Mouse (Mus musculus): ENCODE results near the gene Pecam1. TPM values are rescaled to one million over a fixed set of nuclear protein-coding genes. Genes with fewer than 3 reads are reported as not detected.
"Not testable (repeated sequence)": the region's sequence is repeated elsewhere in the genome, so short reads cannot be mapped to it uniquely, and the experiment has no call there.

Gene Pecam1
- polyA plus RNA-seq, 1 experiment from 2014 or later = 61.4 TPM

- peaks cover 8% of the 10 kb centered on the region; the same call in 1 of the 2 replicates for H3K9me3 ChIP-seq
- H3K4me3 ChIP-seq = no peak overlapping the region
- no peak overlapping the region for H3K9ac ChIP-seq
- H3K4me1 ChIP-seq = peaks cover 40% of the 10 kb centered on the region
- H3K27me3 ChIP-seq (replicated peaks) = no peaks in the 10 kb centered on the region
- WGBS = 97% methylated on average over 1 of the region's 1 CpGs
- no peak overlapping the region for H3K4me2 ChIP-seq
- H3K36me3 ChIP-seq = no peaks in the 10 kb centered on the region
- ATAC-seq (ENCODE audit: extremely low read depth, insufficient number of reproducible peaks, low FRiP score, low TSS enrichment) = no peak
- peak overlapping the region; percentile 91 for H3K27ac ChIP-seq (replicated peaks)
These were observed 20.8 kb downstream of the Pecam1 start for GRCm38 (mm10) chr11:106729656-106730055.

- Histone ChIP-seq H3K9me3 (peaks cover 8% of the 10 kb centered on the region; the same call in 1 of the 2 replicates), H3K36me3 (no peaks in the 10 kb centered on the region), H3K4me1 (peaks cover 46% of the 10 kb centered on the region), H3K4me2 (no peak overlapping the region), H3K27me3 (replicated peaks) (no peaks in the 10 kb centered on the region), H3K4me3 (no peak overlapping the region), H3K27ac (replicated peaks) (peak overlapping the region; percentile 62), H3K9ac (no peak overlapping the region)
- 48% methylated on average over 10 of the region's 10 CpGs for WGBS
- no peak for ATAC-seq (ENCODE audit: extremely low read depth, insufficient number of reproducible peaks, low FRiP score, low TSS enrichment)
These were observed 21.7 kb downstream of the Pecam1 start for GRCm38 (mm10) chr11:106728402-106729366.

- WGBS = 73% methylated on average over 5 of the region's 5 CpGs
These were observed 22.5 kb downstream of the Pecam1 start for GRCm38 (mm10) chr11:106727967-106728366.

GRCm38 (mm10) chr11:106724916-106725235 lies 25.6 kb downstream of the Pecam1 start:
- not testable (repeated sequence) for H3K4me2 ChIP-seq; H3K4me3 ChIP-seq; H3K36me3 ChIP-seq; H3K27me3 ChIP-seq (replicated peaks); H3K27ac ChIP-seq (replicated peaks); H3K9me3 ChIP-seq; H3K9ac ChIP-seq; ATAC-seq (ENCODE audit: extremely low read depth, insufficient number of reproducible peaks, low FRiP score, low TSS enrichment)
- H3K4me1 ChIP-seq = peaks cover 43% of the 10 kb centered on the region
- 81% methylated on average over 9 of the region's 9 CpGs for WGBS

More at GRCm38 (mm10) chr11:106727967-106728366, 22.5 kb downstream of the Pecam1 start:
- H3K4me1 ChIP-seq = peaks cover 53% of the 10 kb centered on the region
- no peak overlapping the region for H3K4me2 ChIP-seq
- no peak overlapping the region for H3K4me3 ChIP-seq
- H3K27me3 ChIP-seq (replicated peaks) = no peaks in the 10 kb centered on the region
- no peak overlapping the region for H3K9ac ChIP-seq
- peaks cover 8% of the 10 kb centered on the region; the same call in 1 of the 2 replicates for H3K9me3 ChIP-seq
- peak overlapping the region; percentile 62; the same call in 1 of the 2 replicates for H3K27ac ChIP-seq (replicated peaks)
- no peak for ATAC-seq (ENCODE audit: extremely low read depth, insufficient number of reproducible peaks, low FRiP score, low TSS enrichment)
- no peaks in the 10 kb centered on the region for H3K36me3 ChIP-seq

- H3K9me3 ChIP-seq = no peaks in the 10 kb centered on the region
- no peak for ATAC-seq (ENCODE audit: extremely low read depth, insufficient number of reproducible peaks, low FRiP score, low TSS enrichment)
- no peak overlapping the region for H3K9ac ChIP-seq
- H3K36me3 ChIP-seq = no peaks in the 10 kb centered on the region
- peaks cover 42% of the 10 kb centered on the region for H3K4me1 ChIP-seq
- no peak overlapping the region for H3K4me2 ChIP-seq
- H3K27me3 ChIP-seq (replicated peaks) = no peaks in the 10 kb centered on the region
- WGBS = 82% methylated on average over 10 of the region's 10 CpGs
- 0 out of 2 replicates have a peak overlapping the region, but pooled peaks have one; percentile 53 for H3K27ac ChIP-seq (replicated peaks)
- no peak overlapping the region for H3K4me3 ChIP-seq
These were observed 26.1 kb downstream of the Pecam1 start for GRCm38 (mm10) chr11:106724176-106724915.

- Histone ChIP-seq H3K9me3 (no peaks in the 10 kb centered on the region), H3K4me3 (0 out of 2 replicates have a peak overlapping the region, but pooled peaks have one; percentile 1), H3K36me3 (no peaks in the 10 kb centered on the region), H3K4me2 (peak overlapping the region; percentile 40), H3K27ac (replicated peaks) (peak overlapping the region; percentile 53; the same call in 1 of the 2 replicates), H3K9ac (0 out of 2 replicates have a peak overlapping the region, but pooled peaks have one; percentile 13), H3K27me3 (replicated peaks) (no peaks in the 10 kb centered on the region), H3K4me1 (peaks cover 36% of the 10 kb centered on the region)
- ATAC-seq (ENCODE audit: extremely low read depth, insufficient number of reproducible peaks, low FRiP score, low TSS enrichment) = no peak
- WGBS = 66% methylated on average over 15 of the region's 15 CpGs
These were observed 26.8 kb downstream of the Pecam1 start for GRCm38 (mm10) chr11:106723611-106724125.

- ATAC-seq (ENCODE audit: extremely low read depth, insufficient number of reproducible peaks, low FRiP score, low TSS enrichment) = peak; percentile 75
- H3K27ac ChIP-seq (replicated peaks) = peak overlapping the region; percentile 67
These were observed 27.5 kb downstream of the Pecam1 start for GRCm38 (mm10) chr11:106722831-106723361.

GRCm38 (mm10) chr11:106720379-106720778 lies 30.0 kb downstream of the Pecam1 start:
- WGBS = 83% methylated on average over 8 of the region's 8 CpGs
- Histone ChIP-seq H3K36me3 (no peaks in the 10 kb centered on the region), H3K9ac (no peak overlapping the region), H3K27me3 (replicated peaks) (no peaks in the 10 kb centered on the region), H3K4me1 (peaks cover 21% of the 10 kb centered on the region), H3K4me2 (no peak overlapping the region), H3K4me3 (no peak overlapping the region), H3K27ac (replicated peaks) (no peak overlapping the region), H3K9me3 (no peaks in the 10 kb centered on the region)
- no peak for ATAC-seq (ENCODE audit: extremely low read depth, insufficient number of reproducible peaks, low FRiP score, low TSS enrichment)

More at GRCm38 (mm10) chr11:106722831-106723361, 27.5 kb downstream of the Pecam1 start:
- Histone ChIP-seq H3K9me3 (no peaks in the 10 kb centered on the region), H3K4me1 (peaks cover 29% of the 10 kb centered on the region), H3K9ac (0 out of 2 replicates have a peak overlapping the region, but pooled peaks have one; percentile 40), H3K4me2 (peak overlapping the region; percentile 40), H3K27me3 (replicated peaks) (no peaks in the 10 kb centered on the region), H3K36me3 (no peaks in the 10 kb centered on the region), H3K4me3 (no peak overlapping the region)
- 10% methylated on average over 7 of the region's 7 CpGs for WGBS

GRCm38 (mm10) chr11:106716568-106716967 lies 33.9 kb downstream of the Pecam1 start:
- Histone ChIP-seq H3K9ac (no peak overlapping the region), H3K27ac (replicated peaks) (no peak overlapping the region), H3K9me3 (no peaks in the 10 kb centered on the region), H3K27me3 (replicated peaks) (no peaks in the 10 kb centered on the region), H3K4me3 (no peak overlapping the region), H3K4me2 (no peak overlapping the region), H3K4me1 (peaks cover 7% of the 10 kb centered on the region), H3K36me3 (no peaks in the 10 kb centered on the region)
- 79% methylated on average over 5 of the region's 5 CpGs for WGBS
- ATAC-seq (ENCODE audit: extremely low read depth, insufficient number of reproducible peaks, low FRiP score, low TSS enrichment) = no peak

- Histone ChIP-seq H3K27me3 (replicated peaks) (no peaks in the 10 kb centered on the region), H3K9ac (peak overlapping the region; percentile 77), H3K9me3 (no peaks in the 10 kb centered on the region), H3K4me1 (peaks cover 14% of the 10 kb centered on the region), H3K27ac (replicated peaks) (peak overlapping the region; percentile 85), H3K36me3 (no peaks in the 10 kb centered on the region), H3K4me3 (peak overlapping the region; percentile 48), H3K4me2 (peak overlapping the region; percentile 64)
- 42% methylated on average over 6 of the region's 6 CpGs for WGBS
- ATAC-seq (ENCODE audit: extremely low read depth, insufficient number of reproducible peaks, low FRiP score, low TSS enrichment) = no peak
These were observed 35.4 kb downstream of the Pecam1 start for GRCm38 (mm10) chr11:106715066-106715465.

GRCm38 (mm10) chr11:106710789-106711188 lies 39.6 kb downstream of the Pecam1 start:
- ATAC-seq (ENCODE audit: extremely low read depth, insufficient number of reproducible peaks, low FRiP score, low TSS enrichment) = no peak
- peak overlapping the region; percentile 58 for H3K27ac ChIP-seq (replicated peaks)
- H3K4me1 ChIP-seq = peaks cover 50% of the 10 kb centered on the region
- peak overlapping the region; percentile 37 for H3K4me2 ChIP-seq
- H3K27me3 ChIP-seq (replicated peaks) = no peaks in the 10 kb centered on the region
- H3K9me3 ChIP-seq = no peaks in the 10 kb centered on the region
- H3K36me3 ChIP-seq = no peaks in the 10 kb centered on the region
- H3K9ac ChIP-seq = peak overlapping the region; percentile 29; the same call in 1 of the 2 replicates
- 50% methylated on average over 5 of the region's 5 CpGs for WGBS
- no peak overlapping the region for H3K4me3 ChIP-seq
